Mouse (Mus musculus) neural tube, embryonic 14.5 days (tissue): ENCODE measurements around the gene Olfr286. TPM values are rescaled to one million over a fixed set of nuclear protein-coding genes. Genes with fewer than 3 reads are reported as not detected.

Experiments used
- polyA plus RNA-seq: library from polyadenylated mRNA; unstranded; fragments of >200 nt; fragmentation: Nextera tagmentation; extraction: Ambion mirVana; gene quantifications from 2 replicates; pipeline ENCODE4 v1.2.1, GENCODE M21; 2014

Gene Olfr286
- polyA plus RNA-seq, 1 experiment from 2014 or later: not detected

Other genes with a start within 250 kb of the Olfr286 start
- 11.3 and 26.0 TPM in 2 replicates for gene Col2a1, start 229.8 kb downstream of the Olfr286 start, polyA plus RNA-seq
- gene Pfkm, start 141.9 kb downstream of the Olfr286 start, polyA plus RNA-seq: 79.8 and 81.8 TPM in 2 replicates
- 22.1 and 25.1 TPM in 2 replicates for gene Senp1, start 140.7 kb downstream of the Olfr286 start, polyA plus RNA-seq
- gene Asb8, start 68.8 kb downstream of the Olfr286 start, polyA plus RNA-seq: 66.7 and 74.0 TPM in 2 replicates
- 85.9 and 117 TPM in 2 replicates for gene Ccdc184, start 67.3 kb downstream of the Olfr286 start, polyA plus RNA-seq
- not detected in 2 replicates for gene Olfr288, start 38.9 kb downstream of the Olfr286 start, polyA plus RNA-seq
- gene Gm44579, start 13.5 kb downstream of the Olfr286 start, polyA plus RNA-seq: not detected in 2 replicates
- 0.12 TPM in 1 of 2 replicates, not detected in the other for gene Olfr287, start 13.4 kb downstream of the Olfr286 start, polyA plus RNA-seq
- gene H1fnt, start 22.8 kb upstream of the Olfr286 start, polyA plus RNA-seq: not detected in 2 replicates
- 13.1 and 13.2 TPM in 2 replicates for gene Zfp641, start 61.7 kb upstream of the Olfr286 start, polyA plus RNA-seq
- not detected in 2 replicates for gene Olfr285, start 82.9 kb upstream of the Olfr286 start, polyA plus RNA-seq
- not detected in 2 replicates for gene Olfr284, start 106.5 kb upstream of the Olfr286 start, polyA plus RNA-seq
- not detected in 2 replicates for gene Olfr283, start 146.5 kb upstream of the Olfr286 start, polyA plus RNA-seq
- not detected in 2 replicates for gene Olfr282, start 196.8 kb upstream of the Olfr286 start, polyA plus RNA-seq
- not detected in 2 replicates for gene Olfr281, start 218.1 kb upstream of the Olfr286 start, polyA plus RNA-seq
- gene OR5BS1P, start 235.4 kb upstream of the Olfr286 start, polyA plus RNA-seq: not detected in 2 replicates
- gene Lalba, start 248.3 kb upstream of the Olfr286 start, polyA plus RNA-seq: not detected in 2 replicates